Mouse (Mus musculus): ENCODE results near the gene Sez6l. TPM values are rescaled to one million over a fixed set of nuclear protein-coding genes. Genes with fewer than 3 reads are reported as not detected.

Gene Sez6l
- polyA plus RNA-seq, 1 experiment from 2014 or later = 0.28 TPM

DNA sequence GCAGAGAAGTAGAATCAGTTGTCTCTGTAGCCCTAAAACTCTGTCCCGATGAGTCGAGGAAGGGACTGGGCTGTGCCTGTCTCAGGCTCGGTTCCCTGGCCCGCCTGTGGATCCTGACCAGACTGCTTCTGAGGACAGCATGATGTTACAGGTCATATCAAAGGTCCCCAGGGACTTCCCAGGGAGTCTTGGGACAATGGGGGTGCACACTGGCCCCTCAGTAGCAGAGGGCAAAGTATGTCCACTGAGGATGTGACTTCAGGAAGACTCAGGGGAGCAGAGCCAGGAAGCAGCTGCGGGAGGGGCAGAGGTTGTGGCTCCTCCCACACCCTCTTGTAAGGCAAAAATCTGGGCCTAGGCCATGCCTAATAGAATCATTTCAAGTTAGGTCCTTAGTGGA lies 90.6 kb downstream of the Sez6l start:
- ATAC-seq (replicated peaks; ENCODE audit: low FRiP score, low read depth) (no peak), DNase-seq (ENCODE audit: low spot score) (no peak)
- H3K27me3 ChIP-seq (ENCODE audit: insufficient read depth, low read length) = no peaks in the 10 kb centered on the region
- no peaks in the 10 kb centered on the region for H3K36me3 ChIP-seq (ENCODE audit: insufficient read depth, low read length)
- TF ChIP-seq CTCF (IDR thresholded peaks at IDR 0.05; ENCODE audit: low read depth) = no peak
- no peak overlapping the region for H3K4me3 ChIP-seq (replicated peaks; ENCODE audit: low read depth, low read length)
- no peak overlapping the region for H3K27ac ChIP-seq
- H3K9ac ChIP-seq (ENCODE audit: low read depth, low read length) = no peak overlapping the region
- WGBS = 70% methylated on average over 5 of the region's 5 CpGs
- no peaks in the 10 kb centered on the region for H3K4me1 ChIP-seq (replicated peaks; ENCODE audit: insufficient read depth, low read length)
- no peak overlapping the region for H3K4me2 ChIP-seq (ENCODE audit: low read length)
- H3K9me3 ChIP-seq (replicated peaks; ENCODE audit: low read length) = no peaks in the 10 kb centered on the region

DNA sequence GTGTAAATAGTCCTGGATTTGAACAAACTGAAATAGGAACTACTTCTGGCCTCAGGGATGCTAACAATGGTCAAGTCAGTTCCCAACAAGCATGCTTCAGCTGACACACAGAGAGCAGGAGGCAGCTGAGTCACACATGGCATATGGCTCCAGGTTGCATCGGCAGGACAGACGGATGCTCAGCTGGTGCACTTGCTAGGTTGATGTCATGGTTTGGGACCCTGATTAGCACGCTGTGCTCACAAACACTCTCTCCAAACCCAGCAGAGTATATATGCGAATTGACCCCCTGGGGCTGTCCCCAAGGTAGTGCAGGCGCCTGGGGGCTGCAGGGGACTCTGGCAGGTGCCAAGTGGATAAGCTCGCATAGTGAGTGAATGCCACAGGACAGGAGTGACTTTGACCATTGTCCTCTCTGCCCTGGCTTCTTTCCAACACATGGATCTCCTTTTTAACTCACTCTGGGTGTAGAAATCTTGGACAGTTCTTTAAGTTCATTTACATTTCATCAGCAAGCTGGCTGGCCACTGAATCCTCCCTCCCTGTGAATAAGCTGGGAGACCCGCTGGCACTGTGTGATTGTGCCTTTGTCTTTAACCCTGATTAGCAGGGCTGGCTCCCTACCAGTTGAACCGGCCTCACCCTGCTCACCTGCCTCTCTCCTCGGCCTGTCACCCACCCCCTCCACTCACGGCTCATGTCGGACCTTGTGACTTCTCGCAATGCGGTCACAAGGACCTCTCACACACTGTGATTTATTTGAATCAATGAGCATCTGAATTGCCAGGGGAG lies 91.9 kb downstream of the Sez6l start:
- no peaks in the 10 kb centered on the region for H3K36me3 ChIP-seq (ENCODE audit: insufficient read depth, low read length)
- DNase-seq (ENCODE audit: low spot score) = no peak
- no peak overlapping the region for H3K4me3 ChIP-seq (replicated peaks; ENCODE audit: low read depth, low read length)
- TF ChIP-seq CTCF (IDR thresholded peaks at IDR 0.05; ENCODE audit: low read depth) = no peak
- no peak overlapping the region for H3K9ac ChIP-seq (ENCODE audit: low read depth, low read length)
- WGBS = 30% methylated on average over 13 of the region's 13 CpGs
- no peaks in the 10 kb centered on the region for H3K9me3 ChIP-seq (replicated peaks; ENCODE audit: low read length)
- H3K4me1 ChIP-seq (replicated peaks; ENCODE audit: insufficient read depth, low read length) = no peaks in the 10 kb centered on the region
- no peak overlapping the region for H3K27ac ChIP-seq
- H3K27me3 ChIP-seq (ENCODE audit: insufficient read depth, low read length) = no peaks in the 10 kb centered on the region
- ATAC-seq (replicated peaks; ENCODE audit: low FRiP score, low read depth) = no peak
- no peak overlapping the region for H3K4me2 ChIP-seq (ENCODE audit: low read length)

DNA sequence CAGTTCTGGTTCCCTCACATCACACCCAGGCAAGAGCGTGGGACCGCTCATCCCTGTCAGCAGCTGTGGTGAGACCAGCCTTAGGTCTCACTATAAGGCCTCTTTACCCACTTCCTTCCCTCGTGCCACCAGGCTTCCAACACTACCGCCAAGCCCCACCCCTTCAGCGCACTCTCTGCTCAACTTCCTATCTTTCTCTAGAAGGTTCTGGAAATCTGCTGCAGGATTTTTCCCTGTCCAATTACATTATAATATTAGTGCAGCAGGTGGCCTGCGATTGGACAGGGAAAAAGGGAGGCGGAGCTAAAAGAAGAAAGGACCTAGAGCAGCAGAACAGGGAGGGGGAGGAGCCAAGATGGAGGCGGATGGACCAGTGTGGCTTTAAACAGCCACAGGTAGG lies 94.0 kb downstream of the Sez6l start:
- no peak for TF ChIP-seq CTCF (IDR thresholded peaks at IDR 0.05; ENCODE audit: low read depth)
- no peak overlapping the region for H3K9ac ChIP-seq (ENCODE audit: low read depth, low read length)
- H3K27me3 ChIP-seq (ENCODE audit: insufficient read depth, low read length) = no peaks in the 10 kb centered on the region
- no peaks in the 10 kb centered on the region for H3K4me1 ChIP-seq (replicated peaks; ENCODE audit: insufficient read depth, low read length)
- WGBS = 76% methylated on average over 8 of the region's 8 CpGs
- ATAC-seq (replicated peaks; ENCODE audit: low FRiP score, low read depth) (no peak), DNase-seq (ENCODE audit: low spot score) (no peak)
- H3K4me2 ChIP-seq (ENCODE audit: low read length) = no peak overlapping the region
- H3K36me3 ChIP-seq (ENCODE audit: insufficient read depth, low read length) = no peaks in the 10 kb centered on the region
- H3K9me3 ChIP-seq (replicated peaks; ENCODE audit: low read length) = no peaks in the 10 kb centered on the region
- H3K4me3 ChIP-seq (replicated peaks; ENCODE audit: low read depth, low read length) = no peak overlapping the region
- H3K27ac ChIP-seq = no peak overlapping the region

DNA sequence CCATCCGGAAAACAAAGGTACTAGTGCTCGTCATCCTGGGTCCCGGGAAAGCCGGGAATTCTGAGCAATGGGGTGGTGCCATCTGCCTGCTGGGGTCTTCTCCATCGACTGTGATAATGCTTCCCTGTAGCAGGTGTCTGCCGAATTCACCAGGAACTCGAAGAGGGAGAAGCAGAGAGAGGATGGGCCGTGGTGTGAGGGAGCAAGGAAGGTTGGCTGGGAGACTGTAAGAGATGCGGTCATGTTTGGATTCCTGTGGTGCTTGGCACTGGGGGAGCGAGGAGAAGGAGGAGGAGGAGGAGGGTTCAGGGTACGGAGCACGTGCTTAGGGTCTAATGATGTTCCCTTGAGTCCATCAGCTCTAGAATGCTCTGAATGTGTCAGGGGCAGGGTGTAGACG lies 94.4 kb downstream of the Sez6l start:
- DNase-seq (ENCODE audit: low spot score) (no peak), ATAC-seq (replicated peaks; ENCODE audit: low FRiP score, low read depth) (no peak)
- Histone ChIP-seq H3K27me3 (ENCODE audit: insufficient read depth, low read length) (no peaks in the 10 kb centered on the region), H3K27ac (no peak overlapping the region), H3K9ac (ENCODE audit: low read depth, low read length) (no peak overlapping the region), H3K4me3 (replicated peaks; ENCODE audit: low read depth, low read length) (no peak overlapping the region), H3K9me3 (replicated peaks; ENCODE audit: low read length) (no peaks in the 10 kb centered on the region), H3K4me2 (ENCODE audit: low read length) (no peak overlapping the region), H3K4me1 (replicated peaks; ENCODE audit: insufficient read depth, low read length) (no peaks in the 10 kb centered on the region), H3K36me3 (ENCODE audit: insufficient read depth, low read length) (no peaks in the 10 kb centered on the region)
- no peak for TF ChIP-seq CTCF (IDR thresholded peaks at IDR 0.05; ENCODE audit: low read depth)
- 60% methylated on average over 13 of the region's 13 CpGs for WGBS

DNA sequence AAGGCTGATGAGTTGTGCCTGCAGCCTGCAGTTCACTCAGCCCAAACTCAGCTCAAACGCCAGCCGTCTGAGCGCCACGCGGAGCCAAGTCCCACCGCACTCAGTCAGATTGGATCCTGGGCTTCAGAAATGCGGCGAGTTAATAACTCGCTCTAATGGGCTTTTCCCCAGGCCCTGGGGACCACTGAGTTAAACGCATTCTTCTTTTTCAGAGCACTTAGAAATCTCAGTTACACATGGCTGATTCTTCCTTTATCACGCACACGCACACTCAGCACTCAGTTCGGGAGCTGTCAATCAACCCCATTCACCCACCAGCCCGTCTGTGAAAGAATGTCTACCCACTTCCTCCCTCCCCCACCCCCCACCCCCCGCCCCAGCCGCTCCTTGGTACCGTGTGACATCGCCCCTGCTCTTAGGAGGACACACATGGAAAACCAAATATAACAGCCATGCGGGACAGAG lies 95.0 kb downstream of the Sez6l start:
- no peak overlapping the region for H3K9ac ChIP-seq (ENCODE audit: low read depth, low read length)
- H3K36me3 ChIP-seq (ENCODE audit: insufficient read depth, low read length) = no peaks in the 10 kb centered on the region
- H3K27ac ChIP-seq = no peak overlapping the region
- no peaks in the 10 kb centered on the region for H3K9me3 ChIP-seq (replicated peaks; ENCODE audit: low read length)
- peak; percentile 36; the same call in 1 of the 2 replicates for ATAC-seq (replicated peaks; ENCODE audit: low FRiP score, low read depth)
- H3K27me3 ChIP-seq (ENCODE audit: insufficient read depth, low read length) = no peaks in the 10 kb centered on the region
- WGBS = 28% methylated on average over 19 of the region's 19 CpGs
- H3K4me1 ChIP-seq (replicated peaks; ENCODE audit: insufficient read depth, low read length) = no peaks in the 10 kb centered on the region
- no peak overlapping the region for H3K4me2 ChIP-seq (ENCODE audit: low read length)
- no peak overlapping the region for H3K4me3 ChIP-seq (replicated peaks; ENCODE audit: low read depth, low read length)
- TF ChIP-seq CTCF (IDR thresholded peaks at IDR 0.05; ENCODE audit: low read depth) = no peak
- DNase-seq (ENCODE audit: low spot score) = no peak

DNA sequence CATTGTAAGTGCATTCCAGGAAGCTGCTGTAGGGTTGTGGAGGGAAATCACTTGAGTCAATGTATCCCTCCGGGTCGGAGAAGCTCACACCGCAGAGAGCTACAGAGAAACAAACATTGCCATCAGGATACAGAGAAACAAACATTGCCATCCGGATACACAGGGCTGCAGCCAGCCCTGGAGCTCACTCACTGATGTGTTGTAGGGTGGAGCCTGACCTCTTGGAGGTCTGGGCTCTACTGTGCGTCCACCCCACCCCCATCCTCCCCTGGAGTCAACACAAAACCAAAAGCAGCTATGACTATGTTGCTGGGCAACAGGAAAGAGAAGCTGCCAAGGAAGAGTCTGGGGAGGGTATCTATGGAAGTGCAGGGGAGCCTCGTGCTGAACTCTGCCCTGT lies 103.5 kb downstream of the Sez6l start:
- H3K9me3 ChIP-seq (replicated peaks; ENCODE audit: low read length) = no peaks in the 10 kb centered on the region
- H3K9ac ChIP-seq (ENCODE audit: low read depth, low read length) = no peak overlapping the region
- WGBS = 43% methylated on average over 6 of the region's 6 CpGs
- H3K4me3 ChIP-seq (replicated peaks; ENCODE audit: low read depth, low read length) = no peak overlapping the region
- no peak overlapping the region for H3K4me2 ChIP-seq (ENCODE audit: low read length)
- no peaks in the 10 kb centered on the region for H3K27me3 ChIP-seq (ENCODE audit: insufficient read depth, low read length)
- DNase-seq (ENCODE audit: low spot score) (no peak), ATAC-seq (replicated peaks; ENCODE audit: low FRiP score, low read depth) (no peak)
- H3K4me1 ChIP-seq (replicated peaks; ENCODE audit: insufficient read depth, low read length) = no peaks in the 10 kb centered on the region
- H3K27ac ChIP-seq = no peak overlapping the region
- H3K36me3 ChIP-seq (ENCODE audit: insufficient read depth, low read length) = no peaks in the 10 kb centered on the region
- no peak for TF ChIP-seq CTCF (IDR thresholded peaks at IDR 0.05; ENCODE audit: low read depth)
